Mouse (Mus musculus) myocyte (in vitro differentiated cells): ENCODE results near the gene Stk33. TPM values are rescaled to one million over a fixed set of nuclear protein-coding genes. Genes with fewer than 3 reads are reported as not detected.

Experiments used
- H3K27me3 ChIP-seq: one replicate; pipeline ENCODE4 v1.6.1; 2011; ENCODE audit not compliant: control insufficient read depth, insufficient read depth, insufficient read length
- H3K36me3 ChIP-seq: one replicate; pipeline ENCODE4 v1.6.1; 2011; ENCODE audit not compliant: control insufficient read depth, insufficient read depth
- H3K4me2 ChIP-seq: one replicate; pipeline ENCODE4 v1.6.1; 2011; ENCODE audit warnings: low read depth, control low read depth
- H3K4me3 ChIP-seq: one replicate; pipeline ENCODE4 v1.5.1; 2011; ENCODE audit warnings: mild to moderate bottlenecking, control low read depth, moderate library complexity
- H3K79me2 ChIP-seq: one replicate; pipeline ENCODE4 v1.6.1; 2011; ENCODE audit not compliant: control insufficient read depth, insufficient read depth
- H3ac ChIP-seq: one replicate; pipeline ENCODE4 v1.6.1; 2011; ENCODE audit not compliant: control insufficient read depth, insufficient read length
- CEBPB ChIP-seq: IDR thresholded peaks from 2 replicates; pipeline ENCODE4 v1.6.1; 2011; ENCODE audit warnings: mild to moderate bottlenecking, moderate library complexity; ENCODE audit not compliant: poor library complexity, insufficient read depth, severe bottlenecking
- E2F4 ChIP-seq: IDR thresholded peaks from one replicate; pipeline ENCODE4 v1.6.1; 2011; ENCODE audit warnings: mild to moderate bottlenecking, control low read depth, moderate library complexity; ENCODE audit not compliant: insufficient read depth
- MAX ChIP-seq: IDR thresholded peaks from one replicate; pipeline ENCODE4 v1.6.1; 2011; ENCODE audit warnings: low read depth, mild to moderate bottlenecking, control low read depth
- MYOD1 ChIP-seq, 3 experiments: IDR thresholded peaks; one replicate each; pipeline ENCODE4 v1.6.1; 2011; ENCODE audit warnings: control low read depth in 2 of 3, low read depth in 2 of 3, mild to moderate bottlenecking in 2 of 3, moderate library complexity in 1 of 3; ENCODE audit not compliant: insufficient read length in 2 of 3, control insufficient read depth in 1 of 3
- MYOG ChIP-seq, 3 experiments: IDR thresholded peaks; one replicate each; pipeline ENCODE4 v1.6.1; 2011; ENCODE audit warnings: control low read depth in 2 of 3, low read depth in 2 of 3, mild to moderate bottlenecking in 2 of 3; ENCODE audit not compliant: insufficient read length in 2 of 3, control insufficient read depth in 1 of 3, insufficient read depth in 1 of 3
- POLR2A ChIP-seq: IDR thresholded peaks from one replicate; pipeline ENCODE4 v1.6.1; 2011; ENCODE audit warnings: low read depth, mild to moderate bottlenecking, control low read depth, moderate library complexity; ENCODE audit not compliant: insufficient read length
- POLR2AphosphoS2 ChIP-seq: IDR thresholded peaks from one replicate; pipeline ENCODE4 v1.6.1; 2011; ENCODE audit warnings: low read depth, control low read depth; ENCODE audit not compliant: insufficient read length
- REST ChIP-seq: IDR thresholded peaks from one replicate; pipeline ENCODE4 v1.6.1; 2011; ENCODE audit warnings: mild to moderate bottlenecking, control low read depth, moderate library complexity; ENCODE audit not compliant: insufficient read depth, insufficient read length
- SRF ChIP-seq: IDR thresholded peaks from one replicate; pipeline ENCODE4 v1.6.1; 2011; ENCODE audit warnings: low read depth; ENCODE audit not compliant: control insufficient read depth, insufficient read length
- TCF12 ChIP-seq: IDR thresholded peaks from one replicate; pipeline ENCODE4 v1.6.1; 2011; ENCODE audit warnings: mild to moderate bottlenecking, control low read depth; ENCODE audit not compliant: poor library complexity, insufficient read depth, severe bottlenecking
- TCF3 ChIP-seq: IDR thresholded peaks from one replicate; pipeline ENCODE4 v1.6.1; 2011; ENCODE audit warnings: low read depth, control low read depth; ENCODE audit not compliant: insufficient read length
- USF1 ChIP-seq: IDR thresholded peaks from one replicate; pipeline ENCODE4 v1.6.1; 2011; ENCODE audit warnings: low read depth, mild to moderate bottlenecking, control low read depth, moderate library complexity
- polyA plus RNA-seq: library from polyadenylated mRNA; unstranded; fragments of >200 nt; fragmentation: generic; extraction: Trizol; gene quantifications from one replicate; pipeline ENCODE4 v1.2.1, GENCODE M21; 2012; ENCODE audit warnings: missing spikeins

Gene Stk33
- polyA plus RNA-seq, 1 experiment = 0.04 TPM

GRCm38 (mm10) chr7:109238724-109239123 is 200.2 kb downstream of the Stk33 start:
- no peak for TF ChIP-seq MYOD1 (IDR thresholded peaks at IDR 0.05; ENCODE audit: control insufficient read depth in 1 of 3, insufficient read length in 2 of 3, low read depth in 2 of 3)
- no peak for TF ChIP-seq POLR2AphosphoS2
- TF ChIP-seq MYOG (IDR thresholded peaks at IDR 0.05; ENCODE audit: control insufficient read depth in 1 of 3, insufficient read depth in 1 of 3, insufficient read length in 2 of 3, low read depth in 2 of 3) = no peak
- no peak for TF ChIP-seq REST
- no peaks in the 10 kb centered on the region for H3K27me3 ChIP-seq
- no peak overlapping the region for H3K4me3 ChIP-seq
- H3K4me2 ChIP-seq = no peak overlapping the region
- H3K36me3 ChIP-seq = no peaks in the 10 kb centered on the region
- no peaks in the 10 kb centered on the region for H3K79me2 ChIP-seq
- H3ac ChIP-seq = no peak overlapping the region

GRCm38 (mm10) chr7:109234882-109235640 is 203.8 kb downstream of the Stk33 start:
- no peaks in the 10 kb centered on the region for H3K36me3 ChIP-seq
- H3K4me3 ChIP-seq = no peak overlapping the region
- H3K4me2 ChIP-seq = no peak overlapping the region
- H3ac ChIP-seq = no peak overlapping the region
- no peaks in the 10 kb centered on the region for H3K27me3 ChIP-seq
- TF ChIP-seq POLR2A (no peak), MYOD1 (IDR thresholded peaks at IDR 0.05; ENCODE audit: control insufficient read depth in 1 of 3, insufficient read length in 2 of 3, low read depth in 2 of 3) (no peak), TCF12 (no peak), MYOG (IDR thresholded peaks at IDR 0.05; ENCODE audit: control insufficient read depth in 1 of 3, insufficient read depth in 1 of 3, insufficient read length in 2 of 3, low read depth in 2 of 3) (no peak), MAX (no peak), CEBPB (no peak), SRF (no peak), E2F4 (no peak), TCF3 (no peak), REST (no peak), POLR2AphosphoS2 (no peak)
- H3K79me2 ChIP-seq = no peaks in the 10 kb centered on the region

- TF ChIP-seq TCF3 (no peak), MYOD1 (IDR thresholded peaks at IDR 0.05; ENCODE audit: control insufficient read depth in 1 of 3, insufficient read length in 2 of 3, low read depth in 2 of 3) (no peak), POLR2AphosphoS2 (no peak), CEBPB (no peak), REST (no peak), E2F4 (no peak), MYOG (IDR thresholded peaks at IDR 0.05; ENCODE audit: control insufficient read depth in 1 of 3, insufficient read depth in 1 of 3, insufficient read length in 2 of 3, low read depth in 2 of 3) (no peak), MAX (no peak), USF1 (no peak), TCF12 (no peak), SRF (no peak), POLR2A (no peak)
- Histone ChIP-seq H3ac (no peak overlapping the region), H3K27me3 (no peaks in the 10 kb centered on the region), H3K4me2 (no peak overlapping the region), H3K79me2 (no peaks in the 10 kb centered on the region), H3K4me3 (no peak overlapping the region), H3K36me3 (no peaks in the 10 kb centered on the region)
Observed at GRCm38 (mm10) chr7:109234476-109234875, 204.4 kb downstream of the Stk33 start.

GRCm38 (mm10) chr7:109231881-109232321 is 207.0 kb downstream of the Stk33 start:
- H3K4me3 ChIP-seq = no peak overlapping the region
- no peaks in the 10 kb centered on the region for H3K79me2 ChIP-seq
- H3ac ChIP-seq = no peak overlapping the region
- TF ChIP-seq REST (no peak), MYOG (IDR thresholded peaks at IDR 0.05; ENCODE audit: control insufficient read depth in 1 of 3, insufficient read depth in 1 of 3, insufficient read length in 2 of 3, low read depth in 2 of 3) (no peak), POLR2AphosphoS2 (no peak), E2F4 (no peak), TCF12 (no peak), SRF (no peak), POLR2A (no peak), MYOD1 (IDR thresholded peaks at IDR 0.05; ENCODE audit: control insufficient read depth in 1 of 3, insufficient read length in 2 of 3, low read depth in 2 of 3) (no peak), CEBPB (no peak), TCF3 (no peak)
- no peaks in the 10 kb centered on the region for H3K27me3 ChIP-seq
- no peaks in the 10 kb centered on the region for H3K36me3 ChIP-seq
- no peak overlapping the region for H3K4me2 ChIP-seq

- Histone ChIP-seq H3K79me2 (no peaks in the 10 kb centered on the region), H3K4me2 (no peak overlapping the region), H3K27me3 (no peaks in the 10 kb centered on the region), H3ac (no peak overlapping the region), H3K4me3 (no peak overlapping the region), H3K36me3 (no peaks in the 10 kb centered on the region)
- TF ChIP-seq POLR2AphosphoS2 (no peak), SRF (no peak)
Observed at GRCm38 (mm10) chr7:109231307-109231706, 207.6 kb downstream of the Stk33 start.
